Mouse (Mus musculus) layer of hippocampus, adult 11-12 months (tissue): ENCODE measurements at regions not wholly inside any gene's neighbourhood (a gene's known extent, or its start where the extent isn't known, plus 50 kb on each side); places are given as distances from the start of the nearest gene placed in this dataset.

ENCODE experiments used
- DNase-seq: peaks from one replicate; pipeline ENCODE4 v3.0.0; 2022; ENCODE audit warnings: low spot score

GRCm38 (mm10) chr16:64391440-64392197, 210.6 kb downstream of the Csnka2ip start:
- no peak for DNase-seq

GRCm38 (mm10) chr16:64368608-64369399, 233.4 kb downstream of the Csnka2ip start:
- DNase-seq = no peak

GRCm38 (mm10) chr16:64347940-64348339, 254.3 kb downstream of the Csnka2ip start:
- DNase-seq = no peak

GRCm38 (mm10) chr16:64332887-64333455, 269.2 kb downstream of the Csnka2ip start:
- peak; percentile 31 for DNase-seq

GRCm38 (mm10) chr16:64332195-64332886, 269.9 kb downstream of the Csnka2ip start:
- DNase-seq = peak; percentile 26

GRCm38 (mm10) chr16:64329264-64330060, 272.7 kb downstream of the Csnka2ip start:
- DNase-seq = no peak

GRCm38 (mm10) chr16:64318796-64319493, 283.3 kb downstream of the Csnka2ip start:
- DNase-seq = no peak

- no peak for DNase-seq
Observed at GRCm38 (mm10) chr16:64316831-64317230, 285.4 kb downstream of the Csnka2ip start.

GRCm38 (mm10) chr16:64293507-64293906, 308.7 kb downstream of the Csnka2ip start:
- DNase-seq = no peak

GRCm38 (mm10) chr16:64285306-64285705, 316.9 kb downstream of the Csnka2ip start:
- DNase-seq = no peak

- DNase-seq = no peak
Observed at GRCm38 (mm10) chr16:64275860-64276597, 326.2 kb downstream of the Csnka2ip start.

GRCm38 (mm10) chr16:64275420-64275819, 326.8 kb downstream of the Csnka2ip start:
- DNase-seq = no peak

GRCm38 (mm10) chr16:64264960-64265736, 337.1 kb downstream of the Csnka2ip start:
- peak; percentile 11 for DNase-seq

- DNase-seq = no peak
Observed at GRCm38 (mm10) chr16:64251155-64251554, 351.1 kb downstream of the Csnka2ip start.

- no peak for DNase-seq
Observed at GRCm38 (mm10) chr16:64248743-64249142, 353.5 kb downstream of the Csnka2ip start.

GRCm38 (mm10) chr16:64245942-64246341, 356.3 kb downstream of the Csnka2ip start:
- no peak for DNase-seq

- no peak for DNase-seq
Observed at GRCm38 (mm10) chr16:64224336-64224735, 360.4 kb upstream of the Epha3 start.

GRCm38 (mm10) chr16:64216671-64217070, 352.7 kb upstream of the Epha3 start:
- DNase-seq = no peak

GRCm38 (mm10) chr16:64211895-64212294, 347.9 kb upstream of the Epha3 start:
- no peak for DNase-seq
